Mouse (Mus musculus): ENCODE data around the gene Gm13276. TPM values are rescaled to one million over a fixed set of nuclear protein-coding genes. Genes with fewer than 3 reads are reported as not detected.
"Not testable (repeated sequence)": the region's sequence is repeated elsewhere in the genome, so short reads cannot be mapped to it uniquely, and the experiment has no call there.

Gene Gm13276
- polyA plus RNA-seq, 1 experiment from 2014 or later = not detected

DNA sequence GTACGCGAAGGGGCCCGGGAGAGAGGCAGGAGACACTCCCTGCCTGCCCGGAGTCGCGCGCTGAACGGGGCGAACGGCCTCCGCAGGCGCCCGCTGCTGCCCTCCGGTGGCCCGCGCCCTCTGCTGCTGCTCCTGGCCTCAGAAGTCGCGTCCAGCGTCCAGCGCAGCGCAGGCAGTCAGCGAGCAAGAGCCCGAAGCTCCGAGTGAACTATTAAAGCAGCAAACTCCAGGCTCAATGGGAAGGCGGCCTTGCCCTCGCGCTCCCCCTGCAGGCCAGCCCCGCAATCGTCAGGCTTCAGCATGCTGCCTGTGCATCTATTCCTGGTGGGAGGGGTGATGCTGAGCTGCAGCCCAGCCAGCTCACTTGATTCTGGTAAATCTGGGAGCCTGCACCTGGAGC lies 17.4 kb downstream of the Gm13276 start, which contains the start of gene Gm13287:
Gene Gm13287, plus strand, starts transcription at position 301 of the 400 bp plus-strand sequence.
- WGBS = no CpG with 5 or more reads among the region's 29 CpGs
- not testable (repeated sequence) for H3K27me3 ChIP-seq (ENCODE audit: control insufficient read depth, insufficient read depth, low read length); DNase-seq (ENCODE audit: low spot score, missing footprints); ATAC-seq (ENCODE audit: low FRiP score); H3K4me2 ChIP-seq; H3K9me3 ChIP-seq (ENCODE audit: control insufficient read depth, low read length); H3K9ac ChIP-seq (ENCODE audit: low read length); H3K4me3 ChIP-seq (ENCODE audit: low read depth, low read length); H3K36me3 ChIP-seq (ENCODE audit: control insufficient read depth, insufficient read depth, low read length); H3K4me1 ChIP-seq (ENCODE audit: control insufficient read depth, insufficient read depth, low read length); H3K27ac ChIP-seq (ENCODE audit: low read depth, low read length)

DNA sequence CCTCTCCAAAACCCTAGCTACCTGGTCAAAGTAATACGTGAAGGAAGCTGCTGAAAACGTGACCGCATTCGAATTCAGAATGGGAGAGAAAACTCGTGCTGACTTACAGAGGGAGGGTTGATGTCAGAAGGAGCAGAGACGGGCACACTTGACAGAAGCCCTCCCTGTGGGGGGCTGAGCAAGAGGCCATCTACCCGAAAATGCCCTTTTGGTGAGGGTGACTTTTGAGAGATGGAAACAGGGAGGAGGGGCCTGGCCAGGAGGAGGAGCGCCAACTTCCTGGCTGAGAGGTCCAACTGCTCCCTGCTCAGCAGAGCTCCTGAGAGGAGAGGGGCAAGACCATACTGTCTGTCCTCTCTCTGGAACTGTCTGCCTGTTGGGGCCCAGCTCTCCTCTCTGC lies 19.7 kb downstream of the Gm13276 start, which contains the start of gene Gm13288:
Gene Gm13288, plus strand, starts transcription at position 301 of the 400 bp plus-strand sequence.
- H3K9me3 ChIP-seq (ENCODE audit: control insufficient read depth, low read length); H3K4me3 ChIP-seq (ENCODE audit: low read depth, low read length); H3K4me1 ChIP-seq (ENCODE audit: control insufficient read depth, insufficient read depth, low read length); ATAC-seq (ENCODE audit: low FRiP score); H3K4me2 ChIP-seq; H3K27me3 ChIP-seq (ENCODE audit: control insufficient read depth, insufficient read depth, low read length); H3K9ac ChIP-seq (ENCODE audit: low read length); H3K36me3 ChIP-seq (ENCODE audit: control insufficient read depth, insufficient read depth, low read length); H3K27ac ChIP-seq (ENCODE audit: low read depth, low read length); DNase-seq (ENCODE audit: low spot score, missing footprints): not testable (repeated sequence)
- WGBS = no CpG with 5 or more reads among the region's 8 CpGs

DNA sequence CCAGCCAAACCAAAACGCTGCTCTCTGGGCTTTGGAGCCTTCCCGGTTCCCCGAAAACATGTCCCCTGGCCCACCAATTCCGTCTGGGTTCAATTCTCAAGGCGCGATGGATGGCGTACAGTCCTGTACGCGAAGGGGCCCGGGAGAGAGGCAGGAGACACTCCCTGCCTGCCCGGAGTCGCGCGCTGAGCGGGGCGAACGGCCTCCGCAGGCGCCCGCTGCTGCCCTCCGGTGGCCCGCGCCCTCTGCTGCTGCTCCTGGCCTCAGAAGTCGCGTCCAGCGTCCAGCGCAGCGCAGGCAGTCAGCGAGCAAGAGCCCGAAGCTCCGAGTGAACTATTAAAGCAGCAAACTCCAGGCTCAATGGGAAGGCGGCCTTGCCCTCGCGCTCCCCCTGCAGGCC lies 20.3 kb downstream of the Gm13276 start:
- not testable (repeated sequence) for H3K4me1 ChIP-seq (ENCODE audit: control insufficient read depth, insufficient read depth, low read length); H3K27ac ChIP-seq (ENCODE audit: low read depth, low read length); DNase-seq (ENCODE audit: low spot score, missing footprints); H3K9ac ChIP-seq (ENCODE audit: low read length); H3K27me3 ChIP-seq (ENCODE audit: control insufficient read depth, insufficient read depth, low read length); H3K36me3 ChIP-seq (ENCODE audit: control insufficient read depth, insufficient read depth, low read length); H3K4me2 ChIP-seq; ATAC-seq (ENCODE audit: low FRiP score); H3K9me3 ChIP-seq (ENCODE audit: control insufficient read depth, low read length); H3K4me3 ChIP-seq (ENCODE audit: low read depth, low read length)
- 0% methylated on average over 11 of the region's 34 CpGs for WGBS

DNA sequence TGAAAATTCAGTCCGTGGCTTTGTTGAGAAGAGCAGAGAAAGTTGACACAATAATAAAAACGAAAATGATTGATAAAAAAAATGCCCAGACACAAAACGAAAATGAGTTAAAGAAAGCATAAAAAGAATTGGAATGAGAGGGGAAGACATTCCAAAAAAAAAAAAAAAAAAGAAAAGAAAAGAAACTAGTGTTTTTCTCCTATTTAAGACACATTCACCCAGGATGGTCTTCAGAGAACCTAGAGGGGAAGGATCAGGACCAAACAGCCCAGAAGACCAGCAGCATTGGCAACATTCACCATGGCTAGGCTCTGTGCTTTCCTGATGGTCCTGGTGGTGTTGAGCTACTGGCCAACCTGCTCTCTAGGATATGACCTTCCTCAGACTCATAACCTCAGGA lies 30.4 kb downstream of the Gm13276 start, which contains the start of gene Ifna7:
Gene Ifna7, plus strand, starts transcription at position 301 of the 400 bp plus-strand sequence.
- Histone ChIP-seq H3K27me3 (ENCODE audit: control insufficient read depth, insufficient read depth, low read length) (no peaks in the 10 kb centered on the region), H3K4me1 (ENCODE audit: control insufficient read depth, insufficient read depth, low read length) (no peaks in the 10 kb centered on the region), H3K36me3 (ENCODE audit: control insufficient read depth, insufficient read depth, low read length) (no peaks in the 10 kb centered on the region), H3K4me3 (ENCODE audit: low read depth, low read length) (no peak within 1 kb of the TSS), H3K9ac (ENCODE audit: low read length) (no peak within 1 kb of the TSS), H3K4me2 (no peak within 1 kb of the TSS), H3K9me3 (ENCODE audit: control insufficient read depth, low read length) (no peaks in the 10 kb centered on the region), H3K27ac (ENCODE audit: low read depth, low read length) (no peak within 1 kb of the TSS)
- ATAC-seq (ENCODE audit: low FRiP score) (no peak), DNase-seq (ENCODE audit: low spot score, missing footprints) (no peak)
- WGBS = 61% methylated on average over 3 of the region's 3 CpGs

DNA sequence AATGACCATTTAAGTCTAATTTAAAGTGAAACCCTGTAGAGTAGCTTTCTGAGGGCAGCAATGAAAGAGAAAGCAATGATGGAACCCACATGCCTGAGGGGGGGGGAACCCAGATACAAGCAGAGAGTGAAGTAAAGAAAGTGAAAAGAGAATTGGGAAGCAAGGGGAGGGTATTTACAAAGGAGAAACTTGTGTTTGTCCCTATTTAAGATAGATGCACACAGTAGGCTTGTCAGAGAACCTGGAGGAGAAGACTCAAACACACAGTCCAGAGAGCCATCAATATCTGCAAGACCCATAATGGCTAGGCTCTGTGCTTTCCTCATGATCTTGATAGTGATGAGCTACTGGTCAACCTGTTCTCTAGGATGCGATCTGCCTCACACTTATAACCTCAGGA lies 34.1 kb downstream of the Gm13276 start, which contains the start of gene Ifna11:
Gene Ifna11, plus strand, starts transcription at position 301 of the 400 bp plus-strand sequence.
- Histone ChIP-seq H3K9me3 (ENCODE audit: control insufficient read depth, low read length) (no peaks in the 10 kb centered on the region), H3K27me3 (ENCODE audit: control insufficient read depth, insufficient read depth, low read length) (no peaks in the 10 kb centered on the region), H3K9ac (ENCODE audit: low read length) (no peak within 1 kb of the TSS), H3K4me3 (ENCODE audit: low read depth, low read length) (no peak within 1 kb of the TSS), H3K36me3 (ENCODE audit: control insufficient read depth, insufficient read depth, low read length) (no peaks in the 10 kb centered on the region), H3K4me1 (ENCODE audit: control insufficient read depth, insufficient read depth, low read length) (no peaks in the 10 kb centered on the region), H3K4me2 (no peak within 1 kb of the TSS), H3K27ac (ENCODE audit: low read depth, low read length) (no peak within 1 kb of the TSS)
- ATAC-seq (ENCODE audit: low FRiP score) (no peak), DNase-seq (ENCODE audit: low spot score, missing footprints) (no peak)
- 78% methylated on average over 1 of the region's 1 CpGs for WGBS

DNA sequence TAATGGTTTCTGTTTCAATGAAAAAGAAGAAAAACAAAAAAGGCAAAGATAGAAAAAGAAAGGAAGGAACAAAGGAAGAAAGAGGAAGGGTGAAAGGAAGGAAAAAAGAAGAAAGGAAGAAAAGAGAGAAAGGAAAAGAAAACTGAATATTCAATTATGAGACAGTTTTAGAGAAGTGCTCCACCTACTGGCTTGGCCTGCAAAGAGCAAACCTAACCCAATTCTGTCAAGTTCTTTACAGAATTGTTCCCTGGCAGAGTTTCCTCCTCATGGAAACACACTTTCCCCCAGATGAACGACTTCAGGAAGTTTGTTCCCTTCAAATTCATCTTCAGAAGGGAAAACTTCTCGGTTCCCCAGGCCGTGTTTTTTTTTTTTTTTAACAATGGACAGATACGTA lies 37.5 kb downstream of the Gm13276 start:
- H3K27ac ChIP-seq (ENCODE audit: low read depth, low read length) = no peak overlapping the region
- 30% methylated on average over 4 of the region's 4 CpGs for WGBS
- no peak for DNase-seq (ENCODE audit: low spot score, missing footprints)
- no peak for ATAC-seq (ENCODE audit: low FRiP score)
- H3K9me3 ChIP-seq (ENCODE audit: control insufficient read depth, low read length) = no peaks in the 10 kb centered on the region
- no peak overlapping the region for H3K4me2 ChIP-seq
- no peaks in the 10 kb centered on the region for H3K4me1 ChIP-seq (ENCODE audit: control insufficient read depth, insufficient read depth, low read length)
- H3K36me3 ChIP-seq (ENCODE audit: control insufficient read depth, insufficient read depth, low read length) = no peaks in the 10 kb centered on the region
- no peaks in the 10 kb centered on the region for H3K27me3 ChIP-seq (ENCODE audit: control insufficient read depth, insufficient read depth, low read length)
- no peak overlapping the region for H3K4me3 ChIP-seq (ENCODE audit: low read depth, low read length)
- no peak overlapping the region for H3K9ac ChIP-seq (ENCODE audit: low read length)

DNA sequence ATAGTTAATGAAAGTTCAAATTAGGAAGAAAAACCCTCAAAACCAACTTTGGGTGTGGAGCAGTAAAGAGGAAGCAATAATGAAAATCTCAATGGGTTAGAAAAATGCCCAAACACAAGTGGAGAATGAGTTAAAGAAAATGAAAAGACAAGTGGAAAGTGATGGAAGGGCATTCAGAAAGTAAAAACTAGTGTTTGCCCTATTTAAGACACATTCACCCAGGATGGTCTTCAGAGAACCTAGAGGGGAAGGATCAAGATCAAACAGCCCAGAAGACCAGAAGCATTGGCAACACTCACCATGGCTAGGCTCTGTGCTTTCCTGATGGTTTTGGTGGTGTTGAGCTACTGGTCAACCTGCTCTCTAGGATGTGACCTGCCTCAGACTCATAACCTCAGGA lies 41.6 kb downstream of the Gm13276 start, which contains the start of gene Ifna6:
Gene Ifna6, plus strand, starts transcription at position 301 of the 400 bp plus-strand sequence.
- not testable (repeated sequence) for H3K9me3 ChIP-seq (ENCODE audit: control insufficient read depth, low read length); DNase-seq (ENCODE audit: low spot score, missing footprints); H3K27ac ChIP-seq (ENCODE audit: low read depth, low read length); H3K4me1 ChIP-seq (ENCODE audit: control insufficient read depth, insufficient read depth, low read length); H3K36me3 ChIP-seq (ENCODE audit: control insufficient read depth, insufficient read depth, low read length); H3K4me2 ChIP-seq; H3K9ac ChIP-seq (ENCODE audit: low read length); H3K4me3 ChIP-seq (ENCODE audit: low read depth, low read length); ATAC-seq (ENCODE audit: low FRiP score); H3K27me3 ChIP-seq (ENCODE audit: control insufficient read depth, insufficient read depth, low read length)

DNA sequence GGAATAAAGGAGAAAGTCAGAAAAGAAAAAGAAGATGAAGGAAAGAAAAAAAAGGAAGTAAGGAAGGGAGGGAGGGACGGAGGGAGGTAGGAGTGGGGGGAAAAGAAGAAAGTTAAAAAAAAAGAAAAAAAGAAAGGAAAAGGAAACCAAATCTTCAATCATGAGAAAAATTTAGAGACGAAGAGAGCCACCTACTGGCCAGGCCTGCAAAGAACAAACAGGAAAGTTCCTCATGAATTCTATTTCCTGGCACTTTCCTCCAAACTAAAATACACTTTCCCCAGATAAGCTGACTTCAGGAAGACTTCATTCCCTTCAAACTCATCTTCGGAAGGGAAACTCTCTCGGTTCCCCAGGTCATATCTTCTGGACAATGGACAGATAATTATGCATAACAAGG lies 45.0 kb downstream of the Gm13276 start:
- Histone ChIP-seq H3K9ac (ENCODE audit: low read length) (no peak overlapping the region), H3K9me3 (ENCODE audit: control insufficient read depth, low read length) (no peaks in the 10 kb centered on the region), H3K27ac (ENCODE audit: low read depth, low read length) (no peak overlapping the region), H3K4me3 (ENCODE audit: low read depth, low read length) (no peak overlapping the region), H3K36me3 (ENCODE audit: control insufficient read depth, insufficient read depth, low read length) (no peaks in the 10 kb centered on the region), H3K27me3 (ENCODE audit: control insufficient read depth, insufficient read depth, low read length) (no peaks in the 10 kb centered on the region), H3K4me1 (ENCODE audit: control insufficient read depth, insufficient read depth, low read length) (no peaks in the 10 kb centered on the region), H3K4me2 (no peak overlapping the region)
- ATAC-seq (ENCODE audit: low FRiP score) = no peak
- no peak for DNase-seq (ENCODE audit: low spot score, missing footprints)
- WGBS = 31% methylated on average over 4 of the region's 4 CpGs

DNA sequence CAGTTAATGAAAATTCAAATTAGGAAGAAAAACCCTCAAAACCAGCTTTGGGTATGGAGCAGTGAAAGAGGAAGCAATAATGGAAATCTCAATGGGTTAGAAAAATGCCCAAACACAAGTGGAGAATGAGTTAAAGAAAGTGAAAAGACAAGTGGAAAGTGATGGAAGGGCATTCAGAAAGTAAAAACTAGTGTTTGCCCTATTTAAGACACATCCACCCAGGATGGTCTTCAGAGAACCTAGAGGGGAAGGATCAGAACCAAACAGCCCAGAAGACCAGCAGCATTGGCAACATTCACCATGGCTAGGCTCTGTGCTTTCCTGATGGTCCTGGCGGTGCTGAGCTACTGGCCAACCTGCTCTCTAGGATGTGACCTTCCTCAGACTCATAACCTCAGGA lies 49.7 kb downstream of the Gm13276 start, which contains the start of gene Ifna5:
Gene Ifna5, plus strand, starts transcription at position 301 of the 400 bp plus-strand sequence.
- not testable (repeated sequence) for DNase-seq (ENCODE audit: low spot score, missing footprints); H3K4me1 ChIP-seq (ENCODE audit: control insufficient read depth, insufficient read depth, low read length); H3K27ac ChIP-seq (ENCODE audit: low read depth, low read length); H3K36me3 ChIP-seq (ENCODE audit: control insufficient read depth, insufficient read depth, low read length); H3K9ac ChIP-seq (ENCODE audit: low read length); H3K4me2 ChIP-seq; H3K4me3 ChIP-seq (ENCODE audit: low read depth, low read length); H3K9me3 ChIP-seq (ENCODE audit: control insufficient read depth, low read length); ATAC-seq (ENCODE audit: low FRiP score); H3K27me3 ChIP-seq (ENCODE audit: control insufficient read depth, insufficient read depth, low read length)
- 64% methylated on average over 1 of the region's 1 CpGs for WGBS
